Mouse (Mus musculus) thymus, postnatal 14 days (tissue): ENCODE measurements around the gene Osbpl7.
A peak's percentile ranks its signal among the peaks of the same experiment; 100 is the strongest.

Source experiments
- DNase-seq: peaks from one replicate; pipeline ENCODE4 v3.0.0; 2021

The Osbpl7 gene

GRCm38 (mm10) chr11:97040301-97041021 lies 10.0 kb upstream of the Osbpl7 start:
- no peak for DNase-seq

GRCm38 (mm10) chr11:97041022-97041899 lies 9.2 kb upstream of the Osbpl7 start, which contains the start of the genes Lrrc46 and Mrpl10:
Lrrc46 (minus strand) TSS chr11:97041407.
Mrpl10 (plus strand) TSS chr11:97041560.
- DNase-seq: peak; percentile 93

DNA sequence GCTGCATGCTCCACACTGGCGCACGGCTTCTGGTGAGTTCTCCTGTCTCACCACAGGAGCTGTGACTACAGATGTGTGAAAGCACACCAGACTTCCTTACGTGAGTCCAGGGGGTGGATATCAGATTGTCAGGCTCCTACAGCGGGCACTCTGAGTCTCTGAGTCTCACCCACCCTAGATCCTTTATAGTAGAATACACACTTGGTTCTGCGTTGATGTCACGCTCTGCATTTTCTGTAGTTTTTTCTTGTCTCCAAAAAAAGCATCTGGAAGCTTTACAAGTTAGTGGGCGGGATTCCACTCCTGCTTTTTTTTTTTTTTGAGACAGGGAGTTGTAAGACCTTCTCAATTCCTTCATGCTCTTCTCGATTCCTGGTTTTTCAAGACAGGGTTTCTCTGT lies 5.5 kb upstream of the Osbpl7 start:
- no peak for DNase-seq

GRCm38 (mm10) chr11:97045861-97046260 lies 4.6 kb upstream of the Osbpl7 start:
- peak; percentile 25 for DNase-seq

DNA sequence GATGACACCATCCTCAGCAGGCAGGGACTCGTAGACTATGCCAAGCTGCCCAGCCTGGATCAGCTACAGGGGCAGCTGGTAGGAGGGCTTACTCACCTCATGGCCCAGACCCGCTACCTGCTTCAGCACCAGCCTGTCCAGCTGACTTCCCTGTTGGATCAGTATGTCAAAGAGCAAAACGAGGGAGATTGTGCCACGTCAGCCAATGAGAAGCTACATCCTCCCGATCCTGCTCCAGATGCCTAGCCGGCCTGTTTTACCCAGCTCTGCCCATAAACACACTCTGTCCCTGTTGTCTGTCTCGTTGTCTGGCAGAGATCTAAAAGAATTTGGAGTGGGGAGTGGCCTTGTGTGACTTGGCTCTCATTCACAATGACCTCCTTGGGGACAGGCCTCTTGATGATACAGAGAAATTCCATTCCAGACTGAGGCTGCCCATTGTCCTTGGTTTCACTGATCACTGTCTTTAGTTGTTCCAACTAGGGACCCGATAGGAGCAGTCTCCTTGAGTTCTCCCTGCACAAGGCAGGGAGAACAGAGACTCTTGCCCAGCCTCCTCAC lies 2.3 kb upstream of the Osbpl7 start:
- no peak for DNase-seq

DNA sequence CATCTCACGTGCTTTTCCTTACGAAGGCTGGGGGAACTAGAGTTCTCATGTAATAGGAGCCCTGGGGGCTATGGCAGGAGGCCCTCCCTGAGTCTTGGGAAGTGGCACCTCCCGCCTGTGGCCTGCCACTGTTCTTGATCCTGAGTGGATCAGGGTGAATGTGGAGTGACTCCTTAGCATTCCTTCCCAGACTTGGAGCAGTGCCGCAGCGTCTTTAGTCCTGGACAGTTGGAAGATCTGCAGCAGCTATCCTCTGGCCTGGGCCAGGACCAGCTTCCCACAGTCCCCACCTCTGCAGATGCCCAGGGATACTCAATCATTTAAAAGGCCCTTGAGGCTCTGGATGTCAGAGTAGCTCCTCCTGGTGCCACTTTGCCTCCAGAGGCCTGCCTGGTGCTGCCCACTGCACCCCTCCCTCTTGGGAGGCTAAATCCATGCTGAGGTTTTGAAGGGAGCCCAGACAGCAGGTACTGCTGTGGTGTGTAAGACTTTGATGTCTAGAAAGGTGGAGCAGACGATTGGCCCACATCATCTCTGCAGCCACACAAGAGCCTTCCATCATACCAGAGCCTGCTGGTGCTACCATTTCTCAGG lies 839 bp upstream of the Osbpl7 start:
- DNase-seq: no peak

GRCm38 (mm10) chr11:97050944-97051586 lies 637 bp downstream of the Osbpl7 start:
- no peak for DNase-seq

GRCm38 (mm10) chr11:97052219-97052646 lies 1.8 kb downstream of the Osbpl7 start:
- DNase-seq: peak; percentile 23

GRCm38 (mm10) chr11:97063274-97063920 lies 13.0 kb downstream of the Osbpl7 start:
- no peak for DNase-seq

DNA sequence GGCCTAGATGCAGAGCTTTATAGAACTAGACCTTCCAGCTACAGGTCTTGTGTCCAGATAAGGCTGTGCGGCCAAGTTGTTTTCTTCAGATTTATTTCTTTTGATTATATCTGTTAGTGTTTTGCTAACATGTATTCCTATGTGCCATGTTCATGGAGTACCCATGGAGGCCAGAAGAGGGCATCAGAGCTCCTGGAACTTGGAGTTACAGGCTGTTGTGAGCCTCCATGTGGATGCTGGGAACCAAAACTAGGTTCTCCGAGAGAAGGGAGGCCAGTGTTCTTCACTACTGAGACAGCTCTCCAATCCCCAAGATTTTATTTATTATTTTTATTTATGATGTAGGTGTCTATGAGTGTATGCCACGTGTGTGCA lies 13.5 kb downstream of the Osbpl7 start:
- peak; percentile 18 for DNase-seq

DNA sequence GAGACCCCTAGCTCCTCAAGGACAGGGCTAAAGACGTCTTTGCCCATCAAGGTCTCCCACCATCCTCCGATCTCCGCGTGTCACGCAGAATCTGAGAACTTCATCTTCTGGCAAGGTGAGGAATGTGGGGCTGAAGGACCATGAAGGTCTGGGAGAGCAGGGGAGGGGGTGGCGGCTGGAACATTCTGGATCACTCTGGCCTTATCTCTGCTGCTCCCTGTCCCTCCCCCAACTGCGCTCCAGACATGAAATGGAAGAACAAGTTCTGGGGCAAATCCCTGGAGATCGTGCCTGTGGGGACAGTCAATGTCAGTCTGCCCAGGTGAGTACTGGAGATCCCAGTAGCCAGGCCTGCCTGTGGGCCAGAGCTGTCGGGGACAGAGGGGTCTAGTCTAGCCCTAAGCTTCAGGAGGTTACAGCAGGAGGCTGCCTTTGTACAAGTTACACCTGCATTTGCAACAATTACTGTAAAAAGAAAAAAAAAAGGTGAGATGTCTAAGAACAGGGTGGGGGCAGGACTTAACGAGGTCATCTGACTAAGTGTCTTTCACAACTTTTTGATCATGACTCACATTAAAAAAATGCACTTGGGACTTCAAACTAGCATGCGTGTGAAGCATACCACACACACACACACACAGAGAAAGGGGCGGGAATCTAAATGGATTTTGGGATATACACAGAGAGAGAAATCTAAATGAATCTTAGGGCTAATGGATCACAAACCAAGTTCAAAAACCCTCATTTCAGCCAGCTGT lies 15.3 kb downstream of the Osbpl7 start:
- no peak for DNase-seq

DNA sequence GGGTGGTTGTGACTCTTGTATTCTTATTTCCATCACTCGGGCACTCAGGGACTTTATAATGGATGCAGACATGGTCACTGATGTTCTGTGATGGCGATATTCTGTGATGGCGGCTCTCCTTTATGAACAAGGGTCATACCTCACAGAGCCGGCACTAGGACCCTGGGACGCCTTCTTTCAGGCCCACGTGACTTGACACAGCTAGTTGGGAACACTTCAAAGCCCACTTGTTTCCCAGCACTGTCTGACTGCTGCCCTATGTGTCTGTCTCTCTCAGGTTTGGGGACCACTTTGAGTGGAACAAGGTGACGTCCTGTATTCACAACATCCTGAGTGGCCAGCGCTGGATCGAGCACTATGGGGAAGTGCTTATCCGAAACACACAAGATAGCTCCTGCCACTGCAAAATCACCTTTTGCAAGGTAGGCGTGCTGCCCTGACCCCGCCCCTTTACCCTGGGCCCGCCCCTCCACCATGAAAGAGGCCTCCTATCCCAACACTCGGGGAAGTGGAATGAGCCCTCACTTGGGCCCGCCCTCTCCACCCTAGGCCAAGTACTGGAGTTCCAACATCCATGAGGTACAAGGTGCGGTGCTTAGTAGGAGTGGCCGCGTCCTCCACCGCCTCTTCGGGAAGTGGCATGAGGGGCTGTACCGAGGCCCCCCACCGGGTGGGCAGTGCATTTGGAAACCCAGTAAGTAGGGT lies 16.4 kb downstream of the Osbpl7 start:
- no peak for DNase-seq

- DNase-seq: no peak
Observed at GRCm38 (mm10) chr11:97069333-97069732, 18.9 kb downstream of the Osbpl7 start.

GRCm38 (mm10) chr11:97069770-97070169 lies 19.3 kb downstream of the Osbpl7 start:
- DNase-seq: no peak

GRCm38 (mm10) chr11:97071129-97071528 lies 20.7 kb downstream of the Osbpl7 start:
- no peak for DNase-seq

- DNase-seq: peak; percentile 22
Observed at GRCm38 (mm10) chr11:97072533-97072932, 22.1 kb downstream of the Osbpl7 start.

GRCm38 (mm10) chr11:97074235-97074634 lies 23.8 kb downstream of the Osbpl7 start:
- DNase-seq: no peak

DNA sequence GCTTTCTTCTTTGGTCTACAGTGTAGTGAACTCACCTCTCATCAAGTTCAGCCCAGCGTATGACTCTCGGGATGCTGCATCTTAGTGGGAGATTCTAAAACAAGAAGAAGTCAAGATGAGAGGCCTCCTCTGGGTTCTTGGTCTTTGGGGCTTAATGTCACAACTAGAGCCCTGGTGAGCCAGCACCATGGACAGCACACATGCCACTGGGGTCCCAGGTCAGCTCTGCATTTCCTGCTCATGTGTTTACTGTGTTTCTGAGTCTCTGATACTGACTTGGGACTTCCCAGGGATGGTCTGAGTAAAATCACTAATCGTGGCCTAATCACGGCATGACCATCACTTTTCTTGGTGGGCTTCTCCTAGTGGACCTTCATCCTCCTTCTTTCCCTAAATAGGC lies 28.3 kb downstream of the Osbpl7 start:
- no peak for DNase-seq

GRCm38 (mm10) chr11:97080291-97080690 lies 29.9 kb downstream of the Osbpl7 start:
- no peak for DNase-seq

DNA sequence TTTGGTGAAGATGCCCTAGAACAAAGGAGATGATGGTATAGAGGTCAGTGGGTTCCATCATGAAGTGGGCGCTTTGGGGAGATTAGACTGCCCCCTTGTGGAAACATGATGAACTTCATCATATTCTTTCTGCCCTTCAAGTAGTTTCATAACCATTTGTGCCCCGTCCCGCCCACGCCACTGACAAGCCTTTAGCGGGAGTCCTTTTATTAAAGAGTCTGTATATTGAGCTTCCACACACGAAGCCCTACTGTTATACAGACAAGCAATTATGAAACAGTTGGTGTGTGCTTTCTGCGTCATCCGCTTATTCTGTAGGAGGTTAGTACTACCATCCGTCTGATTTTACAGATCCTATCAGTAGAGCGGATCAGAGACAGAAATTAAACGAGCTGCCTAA lies 32.5 kb downstream of the Osbpl7 start:
- DNase-seq: peak; percentile 46
